Mouse (Mus musculus): ENCODE measurements around the gene Dpf2.

DNA sequence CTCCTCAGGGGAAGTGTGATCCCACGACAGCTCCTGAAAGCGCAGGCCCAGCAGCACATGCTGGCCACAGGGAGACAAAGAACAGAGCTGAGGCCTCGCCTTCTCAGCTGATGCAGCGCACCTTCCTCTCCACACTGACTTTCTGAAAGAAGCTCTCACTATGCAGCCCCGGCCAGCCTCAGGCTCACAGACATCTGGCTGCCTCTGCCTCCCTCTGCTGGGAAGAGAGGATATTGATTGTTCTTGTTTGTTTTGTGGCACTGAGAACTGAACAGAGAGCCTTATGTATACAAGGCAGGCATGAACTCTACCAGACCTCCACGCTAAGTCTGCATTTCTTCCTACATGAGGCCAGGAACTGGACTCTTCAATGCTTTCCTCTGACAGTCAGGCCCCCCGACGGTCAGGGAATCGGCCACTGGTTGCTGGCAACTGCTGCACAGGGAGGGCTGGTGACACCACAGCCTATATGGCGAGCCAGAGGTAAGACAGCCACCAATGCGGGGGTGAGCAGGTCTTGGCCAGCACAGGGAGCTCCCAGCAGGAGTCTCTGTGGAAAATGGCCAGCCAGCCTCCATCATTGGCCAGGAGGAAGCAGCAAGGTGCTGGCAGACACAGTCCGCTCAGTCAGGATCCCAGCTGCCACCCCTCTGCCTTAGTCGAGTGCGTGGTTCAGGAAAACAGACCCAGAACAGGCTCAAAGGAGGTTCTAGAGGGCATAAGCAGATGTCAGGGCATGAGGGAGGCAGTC is 50.3 kb downstream of the Dpf2 start:
- TF ChIP-seq CTCF (IDR thresholded peaks at IDR 0.05; ENCODE audit: borderline replicate concordance, insufficient read depth, low read depth, low read length) (no peak), POLR2A (IDR thresholded peaks at IDR 0.05; ENCODE audit: borderline replicate concordance, insufficient read depth, low read length) (no peak)
